Mouse (Mus musculus) regulatory T cell (primary cell): ENCODE measurements at regions not wholly inside any gene's neighbourhood (a gene's known extent, or its start where the extent isn't known, plus 50 kb on each side); places are given as distances from the start of the nearest gene placed in this dataset.

Experiments
- in situ Hi-C: fragments of 300-600 bp; cut with MboI, MseI; formaldehyde crosslinking; loops from one replicate; pipeline ENCODE4 v1.15.1; 2025; ENCODE audit warnings: high pct_unique_total_duplicates

DNA sequence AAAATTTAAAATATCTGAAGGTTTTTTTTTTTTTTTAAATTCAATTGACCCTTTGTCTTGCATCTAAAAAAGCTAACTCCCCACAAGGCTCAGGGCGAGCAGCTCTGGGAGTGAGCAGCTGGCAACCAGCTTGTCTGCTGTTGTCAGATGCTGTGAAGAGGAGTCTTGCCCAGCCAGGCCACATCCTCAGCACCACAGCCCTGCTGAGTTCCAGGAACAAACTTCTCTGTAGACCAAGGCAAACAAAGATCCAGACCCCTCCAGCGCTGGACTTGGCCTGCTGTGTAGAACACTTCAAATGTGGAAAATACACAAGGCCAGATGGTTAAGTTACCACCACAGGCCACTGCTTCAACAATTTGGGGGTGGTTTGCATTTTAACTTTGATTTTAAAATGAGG, 192.7 kb downstream of the Thbs2 start:
- in situ Hi-C loops: no loop called here

- in situ Hi-C loops: no loop called here
Measured at GRCm38 (mm10) chr17:14497086-14497485, 196.9 kb downstream of the Thbs2 start.

GRCm38 (mm10) chr17:14493751-14494320, 200.2 kb downstream of the Thbs2 start:
- in situ Hi-C loops: no loop called here

DNA sequence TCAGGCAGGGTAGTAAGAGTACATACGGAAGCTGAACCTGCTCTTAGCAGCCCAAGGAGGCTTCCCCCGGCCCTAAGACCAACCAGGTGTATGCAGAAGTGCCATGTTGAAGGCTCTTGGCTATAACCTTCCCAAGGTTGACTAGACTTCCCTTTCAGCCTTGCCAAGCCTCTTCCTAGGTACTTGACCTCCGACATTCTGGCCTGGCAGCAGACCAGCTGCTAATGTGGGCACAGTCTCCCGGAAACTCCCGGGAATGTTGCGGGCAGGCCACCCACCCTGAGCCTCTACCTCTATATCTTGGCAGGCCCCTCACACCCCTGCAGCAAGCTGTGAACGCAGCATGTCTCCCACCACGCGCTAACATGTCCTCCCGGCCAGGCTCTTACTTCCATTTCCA, 201.1 kb downstream of the Thbs2 start:
- in situ Hi-C loops: no loop called here

DNA sequence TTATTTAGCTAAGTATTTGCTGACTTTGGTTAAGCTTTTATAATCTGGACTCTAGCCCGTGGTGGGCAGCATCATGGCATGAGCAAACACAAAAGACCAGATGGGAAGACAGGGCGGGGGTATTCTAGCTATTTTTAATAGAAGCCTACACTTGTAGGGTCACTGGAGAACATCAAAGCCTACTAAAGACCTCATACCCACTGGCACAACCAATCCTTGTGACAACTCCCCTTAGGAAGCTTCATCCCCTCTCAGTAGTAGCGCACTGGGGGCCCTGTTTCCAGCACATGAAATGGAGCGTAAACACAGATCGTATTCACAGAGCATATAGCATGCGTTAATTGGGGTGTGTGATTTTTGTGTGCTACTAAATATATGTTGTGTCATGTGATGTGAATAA, 202.4 kb downstream of the Smoc2 start:
- in situ Hi-C loops: no loop called here

GRCm38 (mm10) chr17:14478938-14479505, 199.7 kb downstream of the Smoc2 start:
- in situ Hi-C loops: no loop called here

DNA sequence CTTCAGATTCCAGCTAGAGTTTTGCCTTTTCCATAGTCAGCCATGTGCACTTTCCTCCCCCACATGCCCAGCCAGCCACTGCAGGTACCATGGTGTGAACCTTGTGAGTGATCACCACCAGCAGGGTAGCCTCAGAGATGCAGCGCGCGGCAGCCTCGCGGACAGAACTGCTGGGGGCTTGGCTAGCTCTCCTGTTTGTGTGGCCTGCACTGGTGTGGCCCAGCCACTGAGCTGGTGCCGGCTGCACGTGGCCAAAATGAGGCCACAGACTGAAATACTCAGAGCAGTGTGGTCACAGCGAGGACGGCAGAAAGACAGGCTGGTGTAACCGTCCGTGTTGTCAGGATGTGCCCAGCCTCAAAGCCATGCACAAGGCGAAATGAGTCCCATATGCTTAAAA, 197.4 kb downstream of the Smoc2 start:
- in situ Hi-C loops: no loop called here

GRCm38 (mm10) chr17:14475778-14476647, 196.7 kb downstream of the Smoc2 start:
- in situ Hi-C loops: no loop called here

DNA sequence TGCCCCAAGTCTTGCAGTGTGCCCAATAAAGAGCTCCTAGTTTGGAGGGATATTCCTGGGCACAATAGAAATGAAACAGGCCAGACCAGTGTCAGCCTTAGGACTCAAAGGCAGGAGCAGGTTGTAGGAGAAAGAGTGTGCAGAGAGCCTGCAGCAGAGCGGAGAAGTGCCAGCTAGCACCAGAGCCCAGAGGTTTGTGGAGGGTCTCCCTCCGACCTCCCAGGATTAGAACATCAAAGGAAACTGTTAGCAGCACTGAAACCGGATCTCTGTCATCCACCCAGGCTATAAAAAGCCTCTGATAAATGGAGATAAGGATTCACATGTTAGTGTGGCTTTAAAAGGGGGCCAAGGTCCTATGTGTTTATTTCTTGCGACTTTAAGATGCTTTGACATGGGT, 196.0 kb downstream of the Smoc2 start:
- in situ Hi-C loops: no loop called here

- in situ Hi-C loops: no loop called here
Measured at GRCm38 (mm10) chr17:14468754-14469488, 189.6 kb downstream of the Smoc2 start.

GRCm38 (mm10) chr17:14455251-14455743, 176.0 kb downstream of the Smoc2 start:
- in situ Hi-C loops: no loop called here
